Mouse (Mus musculus) cortical plate, adult 2 months (tissue): ENCODE results near the gene Ctrc.

Experiments
- CTCF ChIP-seq: fragments of 200-500 bp; IDR thresholded peaks from 2 replicates; pipeline ENCODE4 v1.5.1; 2011; ENCODE audit warnings: mild to moderate bottlenecking, control low read depth, low read length; ENCODE audit not compliant: insufficient read depth; ENCODE audit errors: extremely low read depth
- POLR2A ChIP-seq: fragments of 200-500 bp; IDR thresholded peaks from 2 replicates; pipeline ENCODE4 v1.6.1; 2011; ENCODE audit warnings: mild to moderate bottlenecking, low read length, control low read depth; ENCODE audit not compliant: insufficient read depth; ENCODE audit errors: extremely low read depth

GRCm38 (mm10) chr4:141816267-141816666, 29.9 kb downstream of the Ctrc start:
- no peak for TF ChIP-seq CTCF
- TF ChIP-seq POLR2A, result no peak
